Mouse (Mus musculus) liver, embryonic 14.5 days (tissue): ENCODE measurements around the gene Sap30l. TPM values are rescaled to one million over a fixed set of nuclear protein-coding genes. Genes with fewer than 3 reads are reported as not detected.

Source experiments
- ATAC-seq: fragments of 200-750 bp; cut with Nextera tagmentation; 2 replicates; pipeline ENCODE4 v1.8.0; 2017; ENCODE audit warnings: moderate number of reproducible peaks, mild to moderate bottlenecking, moderate library complexity; ENCODE audit not compliant: insufficient read depth
- DNase-seq, 3 experiments: peaks; one replicate each; pipeline ENCODE4 v3.0.0-alpha.2; 2012 to 2013; ENCODE audit warnings: low read depth in 3 of 3, low spot score in 3 of 3
- H3K27ac ChIP-seq: fragments of 300-500 bp; sonication (generic); 2 replicates; pipeline ENCODE4 v1.5.1; 2014; ENCODE audit warnings: moderate library complexity, mild to moderate bottlenecking, control low read depth, inconsistent platforms
- H3K27me3 ChIP-seq: fragments of 300-500 bp; sonication (generic); 2 replicates; pipeline ENCODE4 v1.6.1; 2014; ENCODE audit warnings: mild to moderate bottlenecking, low read length, moderate library complexity; ENCODE audit not compliant: control insufficient read depth, insufficient read depth
- H3K36me3 ChIP-seq: fragments of 300-500 bp; sonication (generic); replicated peaks from 2 replicates; pipeline ENCODE4 v1.6.1; 2014; ENCODE audit warnings: low read depth; ENCODE audit not compliant: control insufficient read depth, insufficient read depth
- H3K4me1 ChIP-seq, 2 experiments: fragments of 200-500 bp in 1 of 2; fragments of 300-500 bp in 1 of 2; sonication (generic) in 1 of 2; replicated peaks; 2 replicates each; pipeline ENCODE4 v1.6.1; 2012 to 2014; ENCODE audit warnings: antibody characterized with exemption in 1 of 2, inconsistent platforms in 1 of 2, low read length in 1 of 2; ENCODE audit not compliant: control insufficient read depth in 2 of 2, insufficient read depth in 2 of 2
- H3K4me2 ChIP-seq: fragments of 300-500 bp; sonication (generic); 2 replicates; pipeline ENCODE4 v1.6.1; 2014; ENCODE audit warnings: low read depth, mild to moderate bottlenecking, control low read depth, moderate library complexity
- H3K4me3 ChIP-seq, 2 experiments: fragments of 200-500 bp in 1 of 2; fragments of 300-500 bp in 1 of 2; sonication (generic) in 1 of 2; 2 replicates each; pipeline ENCODE4 v1.5.1; 2012 to 2014; ENCODE audit warnings: low read depth in 2 of 2, low read length in 2 of 2, mild to moderate bottlenecking in 2 of 2, control low read depth in 1 of 2, inconsistent platforms in 1 of 2, moderate library complexity in 1 of 2; ENCODE audit not compliant: insufficient read depth in 1 of 2
- H3K9ac ChIP-seq: fragments of 300-500 bp; sonication (generic); replicated peaks from 2 replicates; pipeline ENCODE4 v1.6.1; 2014; ENCODE audit warnings: mild to moderate bottlenecking, control low read depth, moderate library complexity
- H3K9me3 ChIP-seq: fragments of 300-500 bp; sonication (generic); 2 replicates; pipeline ENCODE4 v1.6.1; 2016; ENCODE audit warnings: low read length, mixed read lengths; ENCODE audit not compliant: control insufficient read depth
- CTCF ChIP-seq: IDR thresholded peaks from 2 replicates; pipeline ENCODE4 v1.5.1; 2016; ENCODE audit warnings: antibody characterized with exemption, low read depth, control low read depth
- EP300 ChIP-seq: IDR thresholded peaks from 2 replicates; pipeline ENCODE4 v1.6.1; 2016; ENCODE audit warnings: antibody characterized with exemption, low read depth
- WGBS: fragments of 180-500 bp; shearing (Covaris S2); extraction: QIAGEN DNeasy Blood & Tissue Kit; methylation state at CpG from one replicate; pipeline ENCODE4 v1.1.7; 2014; ENCODE audit not compliant: insufficient replicate concordance; 5-methylcytosine and 5-hydroxymethylcytosine counted together
- polyA plus RNA-seq, 2 experiments: library from polyadenylated mRNA; depleted of rRNA in 1 of 2; stranded (reverse) in 1 of 2; unstranded in 1 of 2; fragments of >200 nt; fragmentation: Nextera tagmentation in 1 of 2; extraction: Ambion mirVana in 1 of 2; gene quantifications; 2 replicates each; pipeline versions ENCODE4 v1.2.1 to v1.2.3; 2012 to 2014

Sap30l gene
- polyA plus RNA-seq, 2 experiments = 4.0 to 6.6 TPM

- TF ChIP-seq EP300 = no peak
- no peak for TF ChIP-seq CTCF
- Histone ChIP-seq H3K9me3 (no peaks in the 10 kb centered on the region), H3K9ac (no peak overlapping the region), H3K4me1 (no peaks in the 10 kb centered on the region), H3K4me2 (no peak overlapping the region), H3K27ac (no peak overlapping the region), H3K36me3 (no peaks in the 10 kb centered on the region), H3K4me3 (no peak overlapping the region), H3K27me3 (peaks cover 98% of the 10 kb centered on the region)
- WGBS = 4% methylated on average over 31 of the region's 31 CpGs
- ATAC-seq (no peak), DNase-seq (no peak)
Observed at GRCm38 (mm10) chr11:57831281-57831781, 29.9 kb downstream of the Sap30l start.

GRCm38 (mm10) chr11:57831861-57832260 lies 30.4 kb downstream of the Sap30l start:
- Histone ChIP-seq H3K27ac (no peak overlapping the region), H3K9ac (no peak overlapping the region), H3K9me3 (no peaks in the 10 kb centered on the region), H3K4me2 (no peak overlapping the region), H3K4me1 (no peaks in the 10 kb centered on the region), H3K36me3 (no peaks in the 10 kb centered on the region), H3K4me3 (no peak overlapping the region), H3K27me3 (peaks cover 98% of the 10 kb centered on the region)
- TF ChIP-seq CTCF (no peak), EP300 (no peak)
- DNase-seq = no peak
- WGBS = 7% methylated on average over 16 of the region's 16 CpGs
- ATAC-seq = no peak

GRCm38 (mm10) chr11:57832552-57833201 lies 31.2 kb downstream of the Sap30l start, which contains the start of gene Hand1:
Gene Hand1, minus strand, starts transcription at chr11:57832818.
- no peak for TF ChIP-seq CTCF
- no peak for TF ChIP-seq EP300
- Histone ChIP-seq H3K9me3 (no peaks in the 10 kb centered on the region), H3K4me1 (no peaks in the 10 kb centered on the region), H3K27ac (no peak within 1 kb of the TSS), H3K9ac (no peak within 1 kb of the TSS), H3K4me3 (no peak within 1 kb of the TSS), H3K4me2 (no peak within 1 kb of the TSS), H3K36me3 (no peaks in the 10 kb centered on the region), H3K27me3 (peaks cover 98% of the 10 kb centered on the region)
- no peak for ATAC-seq
- DNase-seq = no peak
- 6% methylated on average over 23 of the region's 23 CpGs for WGBS

GRCm38 (mm10) chr11:57833296-57833977 lies 32.0 kb downstream of the Sap30l start:
- Histone ChIP-seq H3K9ac (no peak overlapping the region), H3K27ac (no peak overlapping the region), H3K36me3 (no peaks in the 10 kb centered on the region), H3K9me3 (no peaks in the 10 kb centered on the region), H3K4me1 (no peaks in the 10 kb centered on the region), H3K4me3 (no peak overlapping the region), H3K27me3 (peaks cover 98% of the 10 kb centered on the region), H3K4me2 (no peak overlapping the region)
- TF ChIP-seq CTCF = no peak
- TF ChIP-seq EP300 = no peak
- 6% methylated on average over 30 of the region's 30 CpGs for WGBS
- DNase-seq (no peak), ATAC-seq (no peak)

DNA sequence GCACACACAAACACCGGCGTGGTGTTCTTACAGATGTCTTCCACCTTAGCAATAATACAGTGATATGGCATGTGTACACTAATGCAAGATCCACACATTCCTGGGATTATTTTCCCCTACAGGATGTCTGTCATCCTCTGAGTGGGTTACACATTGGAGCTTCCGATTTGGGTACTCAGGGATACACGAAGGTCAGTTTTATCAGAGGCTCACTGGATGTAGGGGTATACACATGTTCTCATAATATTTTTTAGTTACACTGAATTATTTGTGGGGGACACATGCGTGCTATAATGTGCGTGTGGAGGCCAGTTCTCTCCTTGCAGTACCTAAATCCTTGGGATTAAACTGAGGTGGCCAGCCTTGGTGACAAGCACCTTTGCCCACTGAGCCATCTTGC lies 32.6 kb downstream of the Sap30l start:
- WGBS = 11% methylated on average over 6 of the region's 6 CpGs
- H3K36me3 ChIP-seq = no peaks in the 10 kb centered on the region
- TF ChIP-seq CTCF (no peak), EP300 (no peak)
- no peaks in the 10 kb centered on the region for H3K4me1 ChIP-seq
- no peak overlapping the region for H3K4me2 ChIP-seq
- H3K9me3 ChIP-seq = no peaks in the 10 kb centered on the region
- no peak overlapping the region for H3K4me3 ChIP-seq
- DNase-seq = no peak
- peaks cover 97% of the 10 kb centered on the region for H3K27me3 ChIP-seq
- no peak overlapping the region for H3K27ac ChIP-seq
- H3K9ac ChIP-seq = no peak overlapping the region
- no peak for ATAC-seq
